Mouse (Mus musculus) hindbrain, embryonic 13.5 days (tissue): ENCODE data around the gene Dph2. TPM values are rescaled to one million over a fixed set of nuclear protein-coding genes. Genes with fewer than 3 reads are reported as not detected.

Experiments
- ATAC-seq: fragments of 200-750 bp; cut with Nextera tagmentation; 2 replicates; pipeline ENCODE4 v1.8.0; 2017; ENCODE audit warnings: moderate TSS enrichment; ENCODE audit not compliant: low FRiP score
- H3K27ac ChIP-seq: fragments of 300-500 bp; sonication (generic); 2 replicates; pipeline ENCODE4 v1.5.1; 2015; ENCODE audit warnings: inconsistent platforms, mild to moderate bottlenecking, moderate library complexity
- H3K27me3 ChIP-seq: fragments of 300-500 bp; sonication (generic); 2 replicates; pipeline ENCODE4 v1.6.1; 2015; ENCODE audit warnings: mild to moderate bottlenecking, inconsistent platforms
- H3K36me3 ChIP-seq: fragments of 300-500 bp; sonication (generic); 2 replicates; pipeline ENCODE4 v1.6.1; 2015; ENCODE audit warnings: mild to moderate bottlenecking, inconsistent platforms
- H3K4me1 ChIP-seq: fragments of 300-500 bp; sonication (generic); replicated peaks from 2 replicates; pipeline ENCODE4 v1.6.1; 2015; ENCODE audit warnings: inconsistent platforms
- H3K4me2 ChIP-seq: fragments of 300-500 bp; sonication (generic); 2 replicates; pipeline ENCODE4 v1.6.1; 2015; ENCODE audit warnings: inconsistent platforms, mild to moderate bottlenecking, moderate library complexity
- H3K4me3 ChIP-seq: fragments of 300-500 bp; sonication (generic); 2 replicates; pipeline ENCODE4 v1.5.1; 2015; ENCODE audit warnings: mild to moderate bottlenecking, inconsistent platforms
- H3K9ac ChIP-seq: fragments of 300-500 bp; sonication (generic); 2 replicates; pipeline ENCODE4 v1.6.1; 2015; ENCODE audit warnings: mild to moderate bottlenecking, inconsistent platforms
- H3K9me3 ChIP-seq: fragments of 300-500 bp; sonication (generic); 2 replicates; pipeline ENCODE4 v1.6.1; 2016; ENCODE audit warnings: inconsistent platforms
- WGBS: fragments of 180-500 bp; shearing (Covaris S2); methylation state at CpG from one replicate; pipeline ENCODE4 v1.1.7; 2015; 5-methylcytosine and 5-hydroxymethylcytosine counted together
- polyA plus RNA-seq: library from polyadenylated mRNA; unstranded; fragments of >200 nt; fragmentation: Nextera tagmentation; extraction: Ambion mirVana; gene quantifications from 2 replicates; pipeline ENCODE4 v1.2.1, GENCODE M21; 2015

Dph2 gene
- polyA plus RNA-seq, 1 experiment from 2014 or later: 24.0 TPM

DNA sequence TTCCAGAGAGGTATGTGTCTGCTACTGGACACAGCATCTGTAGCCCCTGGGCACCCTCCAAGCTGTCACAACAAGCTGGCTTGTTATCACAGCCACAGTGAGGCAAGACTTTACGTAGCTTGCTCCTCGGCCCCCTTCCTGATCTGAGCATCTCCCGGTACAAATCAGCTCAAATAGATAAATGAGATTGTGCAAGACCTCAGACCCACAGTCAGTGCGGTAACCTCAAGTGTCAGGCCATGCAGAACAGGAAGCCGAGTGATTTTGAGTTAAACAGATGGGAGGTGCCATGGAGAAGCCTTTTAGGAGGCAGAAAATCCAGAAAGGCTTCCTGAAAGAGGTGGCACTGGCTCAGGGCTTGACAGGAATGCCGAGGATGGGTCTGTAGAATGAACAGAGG lies 24.8 kb downstream of the Dph2 start:
- H3K4me2 ChIP-seq: no peak overlapping the region
- H3K4me1 ChIP-seq: peaks cover 42% of the 10 kb centered on the region
- no peak overlapping the region for H3K4me3 ChIP-seq
- H3K36me3 ChIP-seq: peaks cover 5% of the 10 kb centered on the region; the same call in 1 of the 2 replicates
- 86% methylated on average over 6 of the region's 6 CpGs for WGBS
- H3K27ac ChIP-seq: no peak overlapping the region
- peaks cover 4% of the 10 kb centered on the region; the same call in 1 of the 2 replicates for H3K27me3 ChIP-seq
- no peak for ATAC-seq
- H3K9ac ChIP-seq: no peak overlapping the region
- no peaks in the 10 kb centered on the region for H3K9me3 ChIP-seq

DNA sequence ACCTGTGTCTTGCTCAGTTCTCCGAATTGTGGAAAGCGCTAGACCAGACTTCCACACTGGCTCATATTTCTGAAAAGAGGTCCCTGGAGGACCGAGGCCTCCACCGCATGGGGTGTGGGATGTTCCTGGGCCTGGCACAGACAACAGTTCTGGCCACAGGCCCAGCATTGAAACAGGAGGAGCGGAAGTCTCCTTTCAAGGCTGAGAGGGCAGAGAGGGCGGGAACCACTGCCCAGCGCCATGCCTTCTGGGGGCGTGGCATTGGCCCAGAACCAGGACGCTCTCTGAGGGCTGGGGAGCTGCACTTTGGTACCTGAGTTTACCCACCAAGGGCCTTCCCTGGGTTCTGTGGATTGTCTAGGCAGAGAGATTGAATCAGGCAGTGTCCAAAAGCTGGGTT lies 25.7 kb downstream of the Dph2 start:
- H3K9me3 ChIP-seq: no peaks in the 10 kb centered on the region
- H3K27me3 ChIP-seq: peaks cover 4% of the 10 kb centered on the region; the same call in 1 of the 2 replicates
- ATAC-seq: no peak
- H3K9ac ChIP-seq: no peak overlapping the region
- H3K36me3 ChIP-seq: no peaks in the 10 kb centered on the region
- H3K27ac ChIP-seq: no peak overlapping the region
- WGBS: 57% methylated on average over 9 of the region's 9 CpGs
- H3K4me1 ChIP-seq: peaks cover 38% of the 10 kb centered on the region
- no peak overlapping the region for H3K4me3 ChIP-seq
- no peak overlapping the region for H3K4me2 ChIP-seq

DNA sequence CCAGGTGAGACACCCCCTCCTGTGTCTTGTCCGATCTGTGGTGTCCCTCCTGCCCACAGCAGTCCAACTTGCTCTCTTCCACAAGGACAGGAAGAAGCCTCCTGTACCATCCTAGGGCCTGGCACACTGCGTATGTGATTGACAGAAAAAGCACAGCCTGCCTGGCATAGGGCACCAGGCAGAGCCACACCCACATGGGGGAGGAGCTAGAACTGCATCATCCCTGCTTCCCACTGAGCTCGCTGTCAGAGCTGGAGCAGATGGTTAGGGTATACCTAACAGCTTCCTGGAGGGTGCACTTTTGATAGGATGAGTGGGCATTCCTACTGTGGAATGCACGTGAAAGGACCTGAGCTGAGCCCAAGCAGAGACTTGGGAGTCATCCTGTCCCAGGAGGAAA lies 29.0 kb downstream of the Dph2 start:
- H3K27me3 ChIP-seq: peaks cover 4% of the 10 kb centered on the region; the same call in 1 of the 2 replicates
- H3K9me3 ChIP-seq: no peaks in the 10 kb centered on the region
- H3K27ac ChIP-seq: no peak overlapping the region
- peak; percentile 74 for ATAC-seq
- H3K36me3 ChIP-seq: no peaks in the 10 kb centered on the region
- H3K4me1 ChIP-seq: peaks cover 30% of the 10 kb centered on the region
- 31% methylated on average over 4 of the region's 4 CpGs for WGBS
- no peak overlapping the region for H3K4me3 ChIP-seq
- no peak overlapping the region for H3K4me2 ChIP-seq
- no peak overlapping the region for H3K9ac ChIP-seq

DNA sequence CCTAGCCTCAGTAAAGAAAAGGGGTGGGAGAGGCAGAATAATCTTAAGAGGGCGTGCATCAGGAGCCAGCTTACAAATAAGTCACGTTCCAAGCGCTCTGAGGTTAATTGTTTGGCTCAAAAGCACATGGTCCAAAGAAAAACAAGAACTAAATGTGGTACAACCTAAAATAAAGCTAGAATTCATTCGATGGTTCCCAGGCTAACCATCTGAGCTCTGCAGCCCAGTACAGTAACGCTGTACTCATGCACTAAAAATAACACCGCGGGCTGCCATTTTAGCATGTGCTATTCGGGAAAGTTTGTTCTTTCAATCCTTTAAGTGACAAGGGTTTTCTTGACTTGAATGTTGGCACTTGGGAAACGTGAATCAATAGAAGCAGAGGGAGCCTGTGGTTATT lies 31.3 kb downstream of the Dph2 start:
- WGBS: 86% methylated on average over 9 of the region's 9 CpGs

DNA sequence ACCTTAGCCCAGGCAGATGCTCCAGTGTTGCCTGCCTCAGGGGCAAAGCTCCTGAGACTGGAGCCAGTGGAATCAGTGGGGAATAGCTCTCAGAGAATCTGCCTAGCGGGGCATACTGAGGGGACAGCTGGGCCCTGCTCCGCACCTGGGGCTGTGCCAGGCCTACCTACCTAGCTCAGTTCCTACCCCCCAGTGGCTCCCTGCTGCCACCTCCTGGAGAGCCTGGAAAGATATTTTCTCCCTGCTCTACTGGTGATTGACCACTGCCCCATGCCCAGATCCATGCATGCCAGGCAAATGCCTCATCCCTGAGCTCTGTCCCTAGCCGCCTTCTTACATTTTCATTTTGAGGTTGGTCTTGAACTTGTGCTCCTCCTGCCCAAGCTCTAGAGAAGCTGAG lies 33.0 kb downstream of the Dph2 start:
- 0 out of 2 replicates have a peak overlapping the region, but pooled peaks have one; percentile 5 for H3K27ac ChIP-seq
- ATAC-seq: no peak
- no peak overlapping the region for H3K4me3 ChIP-seq
- no peaks in the 10 kb centered on the region for H3K9me3 ChIP-seq
- no peak overlapping the region for H3K4me2 ChIP-seq
- H3K9ac ChIP-seq: no peak overlapping the region
- H3K4me1 ChIP-seq: peaks cover 36% of the 10 kb centered on the region
- WGBS: 53% methylated on average over 3 of the region's 3 CpGs
- 0 out of 2 replicates have a peak, but pooled peaks cover under 1% of the 10 kb centered on the region for H3K27me3 ChIP-seq
- H3K36me3 ChIP-seq: peaks cover 4% of the 10 kb centered on the region; the same call in 1 of the 2 replicates

More for the DNA sequence above, 31.3 kb downstream of the Dph2 start:
- 0 out of 2 replicates have a peak overlapping the region, but pooled peaks have one; percentile 2 for H3K27ac ChIP-seq
- H3K9ac ChIP-seq: no peak overlapping the region
- H3K4me1 ChIP-seq: peaks cover 25% of the 10 kb centered on the region
- H3K4me3 ChIP-seq: no peak overlapping the region
- no peak for ATAC-seq
- H3K9me3 ChIP-seq: no peaks in the 10 kb centered on the region
- peaks cover 4% of the 10 kb centered on the region; the same call in 1 of the 2 replicates for H3K36me3 ChIP-seq
- H3K4me2 ChIP-seq: no peak overlapping the region
- H3K27me3 ChIP-seq: no peaks in the 10 kb centered on the region

DNA sequence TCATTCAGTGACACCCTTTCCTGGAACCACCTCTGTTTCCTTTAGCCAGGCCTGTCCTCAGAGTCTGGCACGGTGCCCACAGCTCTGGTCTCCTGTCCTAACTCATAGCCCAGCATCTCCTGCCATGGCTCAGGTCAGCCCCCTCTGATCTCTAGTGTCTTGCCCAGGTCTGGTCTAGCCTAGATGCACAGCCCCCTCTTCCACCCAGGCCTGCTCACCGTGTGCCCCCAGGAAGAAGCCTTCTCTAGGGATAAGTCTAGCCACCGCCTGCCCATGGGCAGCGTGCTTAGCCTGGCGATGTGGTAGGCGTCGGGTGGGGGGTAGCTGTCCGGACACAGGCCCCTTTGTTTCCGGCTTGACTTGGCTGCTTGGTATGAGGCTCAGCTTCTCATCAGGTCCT lies 36.7 kb downstream of the Dph2 start:
- H3K4me2 ChIP-seq: no peak overlapping the region
- 64% methylated on average over 9 of the region's 9 CpGs for WGBS
- H3K27me3 ChIP-seq: 0 out of 2 replicates have a peak, but pooled peaks cover 3% of the 10 kb centered on the region
- ATAC-seq: peak; percentile 29; the same call in 1 of the 2 replicates
- H3K9me3 ChIP-seq: no peaks in the 10 kb centered on the region
- H3K27ac ChIP-seq: peak overlapping the region; percentile 67
- H3K4me1 ChIP-seq: peaks cover 36% of the 10 kb centered on the region
- no peak overlapping the region for H3K4me3 ChIP-seq
- peaks cover 4% of the 10 kb centered on the region; the same call in 1 of the 2 replicates for H3K36me3 ChIP-seq
- H3K9ac ChIP-seq: no peak overlapping the region

DNA sequence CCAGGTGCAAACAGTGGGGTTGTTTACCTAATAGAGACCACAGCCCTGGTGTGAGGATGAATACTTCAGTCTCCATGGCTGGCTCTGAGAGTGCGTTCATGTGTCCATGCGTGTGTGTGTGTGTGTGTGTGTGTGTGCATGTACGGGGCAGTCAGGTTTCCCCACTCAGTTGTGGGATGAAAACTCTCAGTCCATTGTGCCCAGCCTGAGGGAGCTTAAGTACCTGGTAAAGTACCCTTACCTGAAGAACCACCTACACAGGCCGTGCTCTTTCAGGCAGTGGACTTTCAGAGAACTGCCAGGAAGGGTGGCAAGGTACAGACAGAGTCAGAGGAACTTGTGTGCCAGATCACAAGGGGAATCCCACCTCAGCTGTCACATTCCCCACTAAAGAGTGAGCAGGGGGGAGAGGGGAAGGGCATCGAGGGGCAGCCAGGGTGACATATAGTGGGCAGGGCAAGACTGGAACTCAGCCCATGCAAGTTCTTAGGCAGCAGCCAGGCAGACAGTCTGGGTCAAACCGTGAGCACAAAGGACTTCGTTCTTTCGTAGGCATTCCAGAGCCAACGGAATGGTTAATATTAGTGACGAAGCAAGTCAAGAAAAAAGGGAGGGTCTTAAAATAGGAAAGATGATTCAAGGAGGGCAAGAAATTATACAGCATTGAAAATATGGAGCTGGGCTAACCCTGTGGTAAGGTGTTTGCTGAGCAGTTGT lies 39.5 kb downstream of the Dph2 start:
- H3K27ac ChIP-seq: no peak overlapping the region
- H3K4me2 ChIP-seq: no peak overlapping the region
- H3K27me3 ChIP-seq: 0 out of 2 replicates have a peak, but pooled peaks cover 5% of the 10 kb centered on the region
- no peak for ATAC-seq
- peaks cover 4% of the 10 kb centered on the region; the same call in 1 of the 2 replicates for H3K36me3 ChIP-seq
- WGBS: 87% methylated on average over 10 of the region's 10 CpGs
- no peaks in the 10 kb centered on the region for H3K9me3 ChIP-seq
- no peak overlapping the region for H3K4me3 ChIP-seq
- H3K9ac ChIP-seq: no peak overlapping the region
- H3K4me1 ChIP-seq: peaks cover 43% of the 10 kb centered on the region

DNA sequence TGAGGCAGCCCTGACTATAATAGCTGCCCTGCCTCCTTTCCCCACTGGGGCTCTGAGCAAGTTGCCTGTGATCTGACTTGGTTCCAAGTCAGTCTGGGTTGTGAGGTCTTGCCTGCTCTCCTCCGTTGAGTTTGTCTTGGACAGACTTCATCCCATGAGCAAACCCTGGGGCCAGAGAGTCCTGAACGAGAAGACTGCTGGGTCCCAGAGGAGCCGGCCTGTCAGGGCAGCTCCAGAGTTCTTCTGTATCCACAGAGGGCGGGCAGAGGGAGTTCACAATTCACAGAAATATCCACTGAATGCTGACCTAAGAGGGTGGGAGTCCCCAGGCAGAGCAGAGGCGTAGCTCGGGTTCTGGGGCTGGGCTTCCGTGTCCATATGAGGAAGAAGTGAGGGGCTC lies 41.0 kb downstream of the Dph2 start:
- no peak overlapping the region for H3K4me2 ChIP-seq
- peaks cover 50% of the 10 kb centered on the region for H3K4me1 ChIP-seq
- H3K9ac ChIP-seq: no peak overlapping the region
- H3K36me3 ChIP-seq: no peaks in the 10 kb centered on the region
- no peak overlapping the region for H3K4me3 ChIP-seq
- 0 out of 2 replicates have a peak, but pooled peaks cover 5% of the 10 kb centered on the region for H3K27me3 ChIP-seq
- H3K27ac ChIP-seq: 0 out of 2 replicates have a peak overlapping the region, but pooled peaks have one; percentile 8
- H3K9me3 ChIP-seq: no peaks in the 10 kb centered on the region
- no peak for ATAC-seq
- WGBS: 80% methylated on average over 7 of the region's 7 CpGs

DNA sequence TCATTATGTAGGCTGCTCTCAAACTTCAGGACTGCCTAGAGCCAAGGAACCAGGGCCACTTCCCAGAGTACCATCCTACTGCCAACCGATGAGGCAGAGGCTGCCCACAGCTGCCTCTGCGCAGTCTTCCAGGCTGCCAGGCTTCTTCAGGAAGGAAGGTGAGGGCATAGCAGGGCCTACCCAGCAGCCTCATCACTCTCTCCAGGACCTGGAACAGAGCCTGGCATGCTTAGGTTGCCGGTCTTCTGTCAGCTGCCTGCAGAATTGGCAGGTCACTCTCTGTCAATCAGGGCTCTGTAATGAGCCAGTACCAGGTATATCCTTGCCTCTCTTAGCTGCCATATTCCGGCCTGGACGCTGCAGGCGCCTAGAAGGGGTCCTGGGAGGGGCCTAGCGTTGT lies 41.7 kb downstream of the Dph2 start:
- Histone ChIP-seq H3K4me2 (peak overlapping the region; percentile 1; the same call in 1 of the 2 replicates), H3K4me3 (no peak overlapping the region), H3K9ac (no peak overlapping the region), H3K27ac (peak overlapping the region; percentile 70), H3K4me1 (peaks cover 46% of the 10 kb centered on the region), H3K27me3 (0 out of 2 replicates have a peak, but pooled peaks cover 5% of the 10 kb centered on the region), H3K36me3 (no peaks in the 10 kb centered on the region), H3K9me3 (no peaks in the 10 kb centered on the region)
- no peak for ATAC-seq
- WGBS: 77% methylated on average over 7 of the region's 7 CpGs

DNA sequence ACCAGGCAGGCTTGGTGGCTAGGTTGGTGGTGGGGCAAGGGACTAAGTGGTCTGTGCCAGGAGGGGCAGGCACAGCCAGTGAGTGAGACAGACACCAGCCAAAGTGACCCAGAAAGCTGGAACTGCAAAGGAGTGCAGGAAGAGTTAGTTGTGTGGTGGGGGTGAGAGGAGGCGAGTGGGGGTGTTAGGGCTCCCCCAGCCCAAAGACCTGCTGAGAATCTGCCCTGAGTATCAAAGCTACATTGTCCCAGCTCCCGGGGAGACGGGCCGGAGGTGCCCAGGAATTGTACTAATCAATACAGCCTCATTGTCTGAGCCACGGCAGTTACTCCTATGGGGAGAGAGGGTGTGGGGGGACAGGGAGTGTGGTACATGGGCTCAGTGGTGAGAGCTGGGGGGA lies 42.3 kb downstream of the Dph2 start:
- WGBS: 23% methylated on average over 5 of the region's 5 CpGs
- peak; percentile 70 for ATAC-seq
- peaks cover 39% of the 10 kb centered on the region for H3K4me1 ChIP-seq
- peak overlapping the region; percentile 49; the same call in 1 of the 2 replicates for H3K9ac ChIP-seq
- H3K27ac ChIP-seq: peak overlapping the region; percentile 70
- no peak overlapping the region for H3K4me3 ChIP-seq
- H3K4me2 ChIP-seq: peak overlapping the region; percentile 11
- H3K27me3 ChIP-seq: 0 out of 2 replicates have a peak, but pooled peaks cover 5% of the 10 kb centered on the region
- H3K9me3 ChIP-seq: no peaks in the 10 kb centered on the region
- H3K36me3 ChIP-seq: no peaks in the 10 kb centered on the region

DNA sequence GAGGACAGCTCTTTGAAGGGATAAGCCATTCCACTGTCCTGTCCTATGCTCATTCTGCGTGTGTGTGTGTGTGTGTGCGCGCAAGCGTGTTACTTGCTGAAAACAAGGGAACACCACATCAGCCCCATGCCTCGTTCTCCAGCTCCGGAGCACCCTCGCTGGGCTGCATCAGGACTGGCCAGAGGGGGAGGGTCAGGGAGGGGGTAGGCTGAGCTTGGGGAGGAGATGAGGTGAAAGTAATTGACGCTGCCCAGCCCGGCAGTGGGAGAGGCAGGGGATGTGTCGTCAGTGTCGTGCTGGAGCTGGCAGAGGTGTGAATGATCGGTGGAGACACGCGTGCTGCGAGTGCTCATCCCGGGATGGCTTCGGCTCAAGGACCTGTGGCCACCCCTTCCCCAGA lies 42.8 kb downstream of the Dph2 start:
- 44% methylated on average over 17 of the region's 17 CpGs for WGBS
- peak overlapping the region; percentile 49; the same call in 1 of the 2 replicates for H3K9ac ChIP-seq

DNA sequence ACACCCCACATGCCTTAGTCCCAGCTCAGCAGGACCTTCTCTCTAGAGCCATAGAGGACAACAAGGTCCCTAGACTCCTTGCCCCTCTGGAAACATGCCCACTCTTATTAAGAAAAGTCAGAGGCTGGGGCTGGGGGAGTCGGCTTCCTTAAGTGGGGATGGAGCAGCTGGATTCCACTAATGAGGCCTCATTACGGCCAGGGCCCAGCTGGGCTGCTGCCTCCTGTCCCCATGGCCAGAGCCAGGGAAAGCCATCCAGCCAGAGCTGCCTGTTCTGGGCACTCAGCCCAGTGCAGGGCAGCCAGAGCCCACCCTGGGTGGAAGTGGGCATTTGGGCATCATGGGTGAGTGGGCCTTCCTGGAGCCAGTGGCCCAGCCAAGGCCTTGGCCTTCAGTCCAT lies 44.8 kb downstream of the Dph2 start:
- no peak for ATAC-seq
- H3K4me3 ChIP-seq: no peak overlapping the region
- H3K9me3 ChIP-seq: no peaks in the 10 kb centered on the region
- H3K27ac ChIP-seq: peak overlapping the region; percentile 4; the same call in 1 of the 2 replicates
- no peak overlapping the region for H3K9ac ChIP-seq
- no peak overlapping the region for H3K4me2 ChIP-seq
- H3K27me3 ChIP-seq: 0 out of 2 replicates have a peak, but pooled peaks cover 3% of the 10 kb centered on the region
- 23% methylated on average over 2 of the region's 2 CpGs for WGBS
- no peaks in the 10 kb centered on the region for H3K36me3 ChIP-seq
- peaks cover 36% of the 10 kb centered on the region for H3K4me1 ChIP-seq

More for the DNA sequence above, 42.8 kb downstream of the Dph2 start:
- Histone ChIP-seq H3K4me1 (peaks cover 36% of the 10 kb centered on the region), H3K4me3 (no peak overlapping the region), H3K27me3 (0 out of 2 replicates have a peak, but pooled peaks cover 5% of the 10 kb centered on the region), H3K9me3 (no peaks in the 10 kb centered on the region), H3K27ac (peak overlapping the region; percentile 69), H3K36me3 (no peaks in the 10 kb centered on the region), H3K4me2 (peak overlapping the region; percentile 11)
- ATAC-seq: peak; percentile 37; the same call in 1 of the 2 replicates
